Mouse (Mus musculus) heart, adult 2 months (tissue): Measurements from ENCODE around the gene Azin2. TPM values are rescaled to one million over a fixed set of nuclear protein-coding genes. Genes with fewer than 3 reads are reported as not detected.

Source experiments
- DNase-seq, 2 experiments: peaks; one replicate each; pipeline ENCODE4 v3.0.0; 2021
- H3K27ac ChIP-seq: fragments of 200-600 bp; 2 replicates; pipeline ENCODE4 v1.8.1; 2022
- H3K27me3 ChIP-seq: fragments of 200-500 bp; 2 replicates; pipeline ENCODE4 v1.6.1; 2012; ENCODE audit warnings: mild to moderate bottlenecking, low read length, inconsistent platforms, mixed read lengths; ENCODE audit not compliant: control insufficient read depth, insufficient read depth
- H3K36me3 ChIP-seq: fragments of 200-500 bp; 2 replicates; pipeline ENCODE4 v1.6.1; 2012; ENCODE audit warnings: low read length, inconsistent platforms; ENCODE audit not compliant: control insufficient read depth, insufficient read depth
- H3K4me1 ChIP-seq: fragments of 200-500 bp; 2 replicates; pipeline ENCODE4 v1.6.1; 2011; ENCODE audit warnings: low read length; ENCODE audit not compliant: control insufficient read depth, insufficient read depth
- H3K4me3 ChIP-seq: fragments of 200-600 bp; 2 replicates; pipeline ENCODE4 v1.8.1; 2022
- H3K79me2 ChIP-seq: fragments of 200-500 bp; replicated peaks from 2 replicates; pipeline ENCODE4 v1.6.1; 2012; ENCODE audit warnings: mild to moderate bottlenecking, inconsistent platforms, low read length, moderate library complexity, mixed read lengths; ENCODE audit not compliant: control insufficient read depth, insufficient read depth
- H3K9ac ChIP-seq: fragments of 200-500 bp; 2 replicates; pipeline ENCODE4 v1.6.1; 2012; ENCODE audit warnings: low read depth, mild to moderate bottlenecking, control low read depth, inconsistent platforms, low read length, mixed read lengths
- CTCF ChIP-seq: fragments of 200-600 bp; IDR thresholded peaks from 2 replicates; pipeline ENCODE4 v1.8.1; 2022; ENCODE audit warnings: antibody characterized with exemption, mild to moderate bottlenecking, moderate library complexity
- EP300 ChIP-seq: fragments of 200-500 bp; IDR thresholded peaks from 2 replicates; pipeline ENCODE4 v1.6.1; 2011; ENCODE audit warnings: low read depth, low read length, control low read depth; ENCODE audit not compliant: insufficient read depth
- POLR2A ChIP-seq: fragments of 200-500 bp; IDR thresholded peaks from 2 replicates; pipeline ENCODE4 v1.6.1; 2011; ENCODE audit warnings: mild to moderate bottlenecking, low read depth, low read length, control low read depth; ENCODE audit not compliant: insufficient read depth
- WGBS: fragments of 180-500 bp; shearing (Covaris S2); methylation state at CpG from one replicate; pipeline ENCODE4 v1.1.7; 2018; 5-methylcytosine and 5-hydroxymethylcytosine counted together
- intact Hi-C: fragments of 180-260 bp; cut with DNase I; formaldehyde crosslinking; loops from one replicate; pipeline ENCODE4 v1.15.1; 2025
- polyA plus RNA-seq: library from polyadenylated mRNA; depleted of rRNA; stranded (reverse); fragments of >200 nt; gene quantifications from 2 replicates; pipeline ENCODE4 v1.2.3, GENCODE M21; 2012; rRNA removed
- total RNA-seq, 2 experiments: library from RNA; stranded (reverse); gene quantifications; 2 replicates each; pipeline ENCODE4 v1.2.3; 2021

The Azin2 gene
- total and polyA plus RNA-seq, 3 experiments = 2.0 to 3.7 (median 3.0) TPM

DNA sequence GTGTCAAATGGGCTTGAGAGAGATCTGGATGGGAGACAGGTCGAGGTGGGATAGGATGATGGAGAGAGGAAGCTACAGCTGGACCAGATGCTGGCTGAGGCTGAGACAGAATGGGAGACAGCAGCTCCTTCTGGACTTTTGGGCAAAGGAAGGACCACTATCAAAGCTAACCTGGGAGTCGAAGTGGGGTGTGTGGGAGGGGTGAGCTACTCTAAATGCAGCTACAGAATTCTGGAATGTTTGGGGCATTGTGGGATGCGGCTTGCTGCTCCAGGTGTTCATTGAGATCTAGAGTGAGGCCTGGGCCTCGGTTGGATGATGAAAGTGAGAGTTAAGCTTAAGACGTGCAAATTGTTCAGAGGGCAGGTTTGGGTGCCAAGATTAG is 77.5 kb downstream of the Azin2 start:
- Histone ChIP-seq H3K9ac (no peak overlapping the region), H3K4me3 (no peak overlapping the region), H3K27me3 (peaks cover 1% of the 10 kb centered on the region; the same call in 1 of the 2 replicates), H3K79me2 (no peaks in the 10 kb centered on the region), H3K4me1 (peaks cover 2% of the 10 kb centered on the region; the same call in 1 of the 2 replicates), H3K27ac (no peak overlapping the region), H3K36me3 (no peaks in the 10 kb centered on the region)
- no peak for DNase-seq
- intact Hi-C loops = loop anchor here (2.0 kb wide), 1 partner anchor 156 kb away; no protein-coding TSS in a partner anchor
- TF ChIP-seq CTCF (no peak), POLR2A (no peak), EP300 (no peak)
- WGBS = 72% methylated on average over 5 of the region's 5 CpGs

DNA sequence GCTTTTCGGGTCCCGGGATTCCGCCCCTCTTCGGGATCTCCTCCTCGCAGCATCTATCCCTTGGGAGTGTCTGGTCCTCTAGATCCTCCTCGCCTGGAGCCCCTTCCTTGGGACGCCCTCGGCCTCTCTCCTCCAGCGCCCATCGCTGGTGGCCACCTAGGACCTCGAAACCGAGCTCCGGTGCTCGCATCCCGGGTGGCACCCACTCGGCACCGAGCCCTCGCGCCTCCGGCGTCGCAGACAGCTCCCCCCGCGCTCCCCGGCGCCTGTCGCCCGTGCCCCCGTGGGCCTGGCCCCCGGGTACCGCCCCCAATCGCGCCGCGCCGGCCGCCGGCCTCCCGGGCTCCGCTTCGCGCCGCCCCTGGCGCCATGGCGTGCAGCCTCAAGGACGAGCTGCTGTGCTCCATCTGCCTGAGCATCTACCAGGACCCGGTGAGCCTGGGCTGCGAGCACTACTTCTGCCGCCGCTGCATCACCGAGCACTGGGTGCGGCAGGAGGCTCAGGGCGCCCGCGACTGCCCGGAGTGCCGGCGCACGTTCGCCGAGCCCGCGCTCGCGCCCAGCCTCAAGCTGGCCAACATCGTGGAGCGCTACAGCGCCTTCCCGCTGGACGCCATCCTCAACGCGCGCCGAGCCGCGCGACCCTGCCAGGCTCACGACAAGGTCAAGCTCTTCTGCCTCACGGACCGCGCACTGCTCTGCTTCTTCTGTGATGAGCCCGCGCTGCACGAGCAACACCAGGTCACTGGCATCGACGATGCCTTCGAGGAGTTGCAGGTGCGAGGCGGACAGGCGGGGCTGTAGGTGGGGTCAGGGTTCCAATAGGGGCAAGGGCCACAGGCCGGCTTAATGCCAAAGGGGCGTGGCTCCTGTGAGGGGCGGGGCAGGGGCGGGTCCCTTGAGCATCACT is 78.2 kb downstream of the Azin2 start:
- intact Hi-C loops = loop anchor here (2.0 kb wide), 1 partner anchor 155 kb away; no protein-coding TSS in a partner anchor
- WGBS = under 1% methylated on average over 92 of the region's 94 CpGs
- no peaks in the 10 kb centered on the region for H3K79me2 ChIP-seq
- H3K36me3 ChIP-seq = no peaks in the 10 kb centered on the region
- H3K27ac ChIP-seq = peak overlapping the region; percentile 52
- H3K4me1 ChIP-seq = peaks cover 2% of the 10 kb centered on the region; the same call in 1 of the 2 replicates
- TF ChIP-seq EP300 (no peak), POLR2A (no peak), CTCF (no peak)
- peaks cover 1% of the 10 kb centered on the region; the same call in 1 of the 2 replicates for H3K27me3 ChIP-seq
- H3K4me3 ChIP-seq = peak overlapping the region; percentile 65
- H3K9ac ChIP-seq = peak overlapping the region; percentile 82
- peak; percentile 61 to 74 for DNase-seq

DNA sequence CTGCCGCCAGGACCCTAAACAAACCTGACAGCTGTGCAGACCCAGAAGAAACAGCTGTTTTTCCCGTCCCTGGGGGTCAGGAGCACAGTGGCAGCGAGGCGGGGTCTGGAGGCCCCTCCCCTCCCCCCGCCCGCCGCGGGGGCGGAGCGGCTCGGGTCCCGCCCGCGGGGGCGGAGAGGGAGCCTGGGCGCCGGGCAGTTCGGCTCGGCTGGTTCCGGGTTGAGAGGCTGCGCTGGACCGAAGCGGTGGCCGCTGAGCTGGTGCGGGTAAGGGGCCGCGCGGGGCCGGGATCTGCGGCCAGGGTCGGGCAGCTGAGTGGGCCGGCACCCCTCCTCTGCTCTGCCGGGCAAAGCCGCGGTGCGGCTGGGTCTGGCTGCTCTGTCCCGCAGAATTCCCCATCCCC is 78.9 kb downstream of the Azin2 start, which contains the start of gene Trim62:
Gene Trim62 (plus strand): TSS at position 202 of the 403 bp plus-strand sequence.
- Histone ChIP-seq H3K27me3 (peaks cover 3% of the 10 kb centered on the region), H3K4me1 (peaks cover 2% of the 10 kb centered on the region; the same call in 1 of the 2 replicates), H3K27ac (peak within 1 kb of the TSS; percentile 52), H3K36me3 (no peaks in the 10 kb centered on the region), H3K79me2 (0 out of 2 replicates have a peak, but pooled peaks cover under 1% of the 10 kb centered on the region), H3K4me3 (peak within 1 kb of the TSS; percentile 65), H3K9ac (peak within 1 kb of the TSS; percentile 82)
- DNase-seq = peak; percentile 87 to 89
- intact Hi-C loops = no loop called here
- 1% methylated on average over 36 of the region's 37 CpGs for WGBS
- TF ChIP-seq POLR2A = peak; percentile 53; the same call in 1 of the 2 replicates
- no peak for TF ChIP-seq EP300
- TF ChIP-seq CTCF = peak; percentile 18

Other genes starting within 250 kb of the Azin2 start
- gene A3galt2, start 207.1 kb downstream of the Azin2 start, total RNA-seq = under 1 TPM; 0.08 to 0.16 TPM
- gene A3galt2, start 207.1 kb downstream of the Azin2 start, polyA plus RNA-seq = 0.15 and 0.37 TPM in 2 replicates
- 10 to 100 TPM; 11.9 to 12.8 TPM for gene Zfp362, start 156.4 kb downstream of the Azin2 start, total RNA-seq
- 13.2 and 18.8 TPM in 2 replicates for gene Zfp362, start 156.4 kb downstream of the Azin2 start, polyA plus RNA-seq
- 1 to 10 TPM; 1.2 to 1.5 TPM for gene Trim62, start 78.9 kb downstream of the Azin2 start, total RNA-seq
- 1.2 and 1.3 TPM in 2 replicates for gene Trim62, start 78.9 kb downstream of the Azin2 start, polyA plus RNA-seq
- gene Ak2, start 29.5 kb upstream of the Azin2 start, total RNA-seq = 10 to 100 TPM; 63.1 to 70.5 TPM
- gene Ak2, start 29.5 kb upstream of the Azin2 start, polyA plus RNA-seq = 41.8 and 43.4 TPM in 2 replicates
- gene Rnf19b, start 95.8 kb upstream of the Azin2 start, total RNA-seq = 10 to 100 TPM; 27.1 to 28.1 TPM
- gene Rnf19b, start 95.8 kb upstream of the Azin2 start, polyA plus RNA-seq = 21.1 and 24.7 TPM in 2 replicates
- not detected for gene Tmem54, start 143.1 kb upstream of the Azin2 start, total RNA-seq
- gene Tmem54, start 143.1 kb upstream of the Azin2 start, polyA plus RNA-seq = 0.23 TPM in 1 of 2 replicates, not detected in the other
- under 1 TPM in 1 of 2 experiments, not detected in 1; 0.14 TPM for gene Hpca, start 159.6 kb upstream of the Azin2 start, total RNA-seq
- gene Hpca, start 159.6 kb upstream of the Azin2 start, polyA plus RNA-seq = 0.23 and 0.62 TPM in 2 replicates
- 100 to 1,000 TPM; 338 to 388 TPM for gene Fndc5, start 174.6 kb upstream of the Azin2 start, total RNA-seq
- gene Fndc5, start 174.6 kb upstream of the Azin2 start, polyA plus RNA-seq = 197 and 335 TPM in 2 replicates
- 10 to 100 TPM; 10.2 to 14.2 TPM for gene S100pbp, start 227.3 kb upstream of the Azin2 start, total RNA-seq
- 6.6 and 13.3 TPM in 2 replicates for gene S100pbp, start 227.3 kb upstream of the Azin2 start, polyA plus RNA-seq
- 10 to 100 TPM; 26.3 to 29.7 TPM for gene Yars, start 227.3 kb upstream of the Azin2 start, total RNA-seq
- gene Yars, start 227.3 kb upstream of the Azin2 start, polyA plus RNA-seq = 10.4 and 18.4 TPM in 2 replicates